Mouse (Mus musculus) neural tube, embryonic 14.5 days (tissue): ENCODE results near the gene Rad51d. TPM values are rescaled to one million over a fixed set of nuclear protein-coding genes. Genes with fewer than 3 reads are reported as not detected.

Experiments used
- ATAC-seq: fragments of 200-750 bp; cut with Nextera tagmentation; 2 replicates; pipeline ENCODE4 v1.8.0; 2017; ENCODE audit warnings: low read depth, mild to moderate bottlenecking, moderate TSS enrichment, moderate library complexity
- H3K27ac ChIP-seq: fragments of 300-500 bp; sonication (generic); 2 replicates; pipeline ENCODE4 v1.5.1; 2014; ENCODE audit warnings: low read depth, mild to moderate bottlenecking, control low read depth, low read length, moderate library complexity, mixed read lengths
- H3K27me3 ChIP-seq: fragments of 300-500 bp; sonication (generic); 2 replicates; pipeline ENCODE4 v1.6.1; 2014; ENCODE audit warnings: low read length; ENCODE audit not compliant: control insufficient read depth, insufficient read depth
- H3K36me3 ChIP-seq: fragments of 300-500 bp; sonication (generic); 2 replicates; pipeline ENCODE4 v1.6.1; 2014; ENCODE audit warnings: low read length, mixed read lengths; ENCODE audit not compliant: control insufficient read depth, insufficient read depth
- H3K4me1 ChIP-seq: fragments of 300-500 bp; sonication (generic); 2 replicates; pipeline ENCODE4 v1.6.1; 2014; ENCODE audit warnings: low read length; ENCODE audit not compliant: control insufficient read depth, insufficient read depth
- H3K4me2 ChIP-seq: fragments of 300-500 bp; sonication (generic); 2 replicates; pipeline ENCODE4 v1.6.1; 2014; ENCODE audit warnings: mild to moderate bottlenecking, low read depth, low read length, control low read depth
- H3K4me3 ChIP-seq: fragments of 300-500 bp; sonication (generic); 2 replicates; pipeline ENCODE4 v1.5.1; 2014; ENCODE audit warnings: low read depth, low read length, control low read depth, mixed read lengths
- H3K9ac ChIP-seq: fragments of 300-500 bp; sonication (generic); replicated peaks from 2 replicates; pipeline ENCODE4 v1.6.1; 2014; ENCODE audit warnings: low read depth, mild to moderate bottlenecking, control low read depth, low read length, mixed read lengths
- H3K9me3 ChIP-seq: fragments of 300-500 bp; sonication (generic); 2 replicates; pipeline ENCODE4 v1.6.1; 2016; ENCODE audit warnings: low read length; ENCODE audit not compliant: control insufficient read depth
- WGBS: fragments of 180-500 bp; shearing (Covaris S2); extraction: QIAGEN DNeasy Blood & Tissue Kit; methylation state at CpG from one replicate; pipeline ENCODE4 v1.1.7; 2014; 5-methylcytosine and 5-hydroxymethylcytosine counted together
- polyA plus RNA-seq: library from polyadenylated mRNA; unstranded; fragments of >200 nt; fragmentation: Nextera tagmentation; extraction: Ambion mirVana; gene quantifications from 2 replicates; pipeline ENCODE4 v1.2.1, GENCODE M21; 2014

The Rad51d gene
- polyA plus RNA-seq, 1 experiment from 2014 or later: 14.4 TPM

DNA sequence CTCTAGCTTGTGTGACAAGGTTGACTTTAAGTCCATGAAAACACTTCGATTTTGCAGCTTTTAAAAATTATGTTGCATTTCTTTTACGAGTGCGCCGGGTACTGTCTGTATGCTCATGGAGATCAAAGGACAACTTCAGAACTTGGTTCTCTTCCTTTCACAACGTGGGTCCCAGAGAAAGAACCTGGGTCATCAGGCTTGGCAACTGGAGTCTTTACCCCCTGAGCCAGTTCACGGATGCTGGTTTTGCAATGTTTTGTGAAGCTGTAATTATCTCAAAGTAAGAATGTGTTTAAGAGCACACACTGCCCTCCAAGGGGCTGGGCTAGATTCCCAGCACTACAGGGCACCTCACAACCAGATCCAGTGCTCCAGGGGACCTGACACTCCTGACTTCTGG, 36.3 kb downstream of the Rad51d start:
- no peak overlapping the region for H3K4me2 ChIP-seq
- H3K36me3 ChIP-seq: no peaks in the 10 kb centered on the region
- no peaks in the 10 kb centered on the region for H3K27me3 ChIP-seq
- no peaks in the 10 kb centered on the region for H3K9me3 ChIP-seq
- 89% methylated on average over 6 of the region's 6 CpGs for WGBS
- H3K4me3 ChIP-seq: no peak overlapping the region
- no peak overlapping the region for H3K27ac ChIP-seq
- ATAC-seq: no peak
- H3K9ac ChIP-seq: no peak overlapping the region
- H3K4me1 ChIP-seq: peaks cover 12% of the 10 kb centered on the region; the same call in 1 of the 2 replicates

DNA sequence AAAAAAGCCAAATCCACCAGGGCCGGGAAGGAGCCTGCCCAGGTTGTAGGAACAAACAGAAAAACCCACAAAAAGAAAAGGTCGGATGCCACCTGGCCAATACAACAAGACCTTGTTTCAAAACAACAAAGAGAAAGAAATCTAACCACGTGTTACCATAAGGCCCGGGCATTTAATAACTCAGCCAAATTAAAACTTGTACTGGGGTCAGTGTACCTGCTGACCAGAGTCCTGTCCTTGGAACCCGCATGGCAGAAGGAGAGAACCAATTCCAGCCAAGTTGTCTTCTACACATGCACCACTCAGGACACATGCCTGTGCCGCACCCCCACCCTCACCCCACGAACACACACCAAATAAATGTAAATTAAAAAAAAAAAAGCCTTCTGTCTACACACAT, 37.5 kb downstream of the Rad51d start:
- Histone ChIP-seq H3K27ac (no peak overlapping the region), H3K27me3 (no peaks in the 10 kb centered on the region), H3K4me3 (no peak overlapping the region), H3K36me3 (no peaks in the 10 kb centered on the region), H3K9ac (no peak overlapping the region), H3K4me2 (no peak overlapping the region), H3K9me3 (no peaks in the 10 kb centered on the region), H3K4me1 (peaks cover 12% of the 10 kb centered on the region; the same call in 1 of the 2 replicates)
- ATAC-seq: no peak
- 89% methylated on average over 7 of the region's 7 CpGs for WGBS

DNA sequence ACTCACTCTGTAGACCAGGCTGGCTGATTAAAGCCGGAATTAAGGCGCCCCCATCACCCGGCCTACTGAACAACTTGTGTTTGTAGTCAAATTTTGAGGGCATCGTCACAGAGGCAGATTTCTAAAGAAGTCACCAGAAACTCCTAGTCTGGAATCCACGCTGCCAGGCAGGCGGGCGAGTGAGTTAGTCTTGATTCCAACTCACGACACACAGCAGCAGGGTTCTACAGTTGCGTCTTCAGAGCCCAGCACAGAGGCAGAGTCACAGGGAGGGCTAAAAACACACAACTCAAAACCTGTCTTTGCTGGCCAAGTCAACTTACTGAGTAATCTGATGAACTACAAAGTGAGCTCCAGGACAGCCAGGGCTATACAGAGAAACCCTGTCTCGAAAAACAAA, 37.9 kb downstream of the Rad51d start:
- WGBS: 84% methylated on average over 10 of the region's 10 CpGs

DNA sequence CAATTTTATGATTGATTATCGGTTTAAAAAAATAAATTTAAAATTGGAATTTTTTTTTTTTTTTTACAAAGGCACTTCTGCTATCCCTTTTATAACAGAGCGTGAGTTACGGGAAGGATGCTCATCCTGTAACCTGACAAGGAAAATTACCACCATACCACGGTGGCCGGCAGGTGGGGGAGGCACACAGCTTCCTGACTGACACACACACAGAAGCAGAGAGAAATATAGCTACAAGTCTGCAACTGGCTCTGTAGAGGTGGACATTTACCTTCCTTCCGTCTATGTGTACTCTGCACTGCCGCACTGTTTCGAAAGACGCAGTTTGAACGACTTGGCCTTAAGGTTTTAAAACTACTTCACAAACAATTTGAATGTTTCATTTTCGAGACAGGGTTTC, 38.3 kb downstream of the Rad51d start:
- Histone ChIP-seq H3K27me3 (no peaks in the 10 kb centered on the region), H3K9me3 (no peaks in the 10 kb centered on the region), H3K4me1 (peaks cover 12% of the 10 kb centered on the region; the same call in 1 of the 2 replicates), H3K4me3 (no peak overlapping the region), H3K27ac (no peak overlapping the region), H3K4me2 (no peak overlapping the region), H3K36me3 (no peaks in the 10 kb centered on the region), H3K9ac (no peak overlapping the region)
- no peak for ATAC-seq
- WGBS: 79% methylated on average over 11 of the region's 11 CpGs

More for the DNA sequence above, 37.9 kb downstream of the Rad51d start:
- H3K4me2 ChIP-seq: no peak overlapping the region
- peaks cover 12% of the 10 kb centered on the region; the same call in 1 of the 2 replicates for H3K4me1 ChIP-seq
- H3K27ac ChIP-seq: no peak overlapping the region
- no peaks in the 10 kb centered on the region for H3K9me3 ChIP-seq
- H3K4me3 ChIP-seq: no peak overlapping the region
- no peak for ATAC-seq
- H3K9ac ChIP-seq: no peak overlapping the region
- no peaks in the 10 kb centered on the region for H3K36me3 ChIP-seq
- H3K27me3 ChIP-seq: no peaks in the 10 kb centered on the region

DNA sequence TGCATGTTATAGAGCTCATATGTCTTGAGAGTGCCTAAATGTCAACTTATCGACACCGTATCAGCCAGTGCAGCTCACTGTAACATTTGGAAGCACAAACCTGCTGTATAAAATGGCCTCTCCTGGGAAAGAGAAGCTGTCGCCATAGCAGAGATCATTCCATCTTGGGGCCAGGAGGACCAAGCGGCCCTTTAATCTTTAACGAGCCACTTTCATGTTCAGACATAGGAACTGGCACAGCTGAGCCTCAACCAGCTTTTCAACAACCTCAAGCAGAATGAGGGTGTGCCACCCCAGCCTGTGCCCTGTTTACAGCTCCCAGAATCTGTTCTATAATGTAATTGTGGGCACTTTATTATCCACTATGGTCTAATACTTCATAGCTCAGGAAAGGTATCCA, 40.2 kb downstream of the Rad51d start:
- no peak overlapping the region for H3K4me3 ChIP-seq
- WGBS: 35% methylated on average over 5 of the region's 5 CpGs
- no peak overlapping the region for H3K4me2 ChIP-seq
- no peak for ATAC-seq
- no peaks in the 10 kb centered on the region for H3K9me3 ChIP-seq
- H3K36me3 ChIP-seq: no peaks in the 10 kb centered on the region
- peaks cover 16% of the 10 kb centered on the region; the same call in 1 of the 2 replicates for H3K4me1 ChIP-seq
- H3K27me3 ChIP-seq: no peaks in the 10 kb centered on the region
- no peak overlapping the region; the same call in 1 of the 2 replicates for H3K27ac ChIP-seq
- H3K9ac ChIP-seq: no peak overlapping the region

DNA sequence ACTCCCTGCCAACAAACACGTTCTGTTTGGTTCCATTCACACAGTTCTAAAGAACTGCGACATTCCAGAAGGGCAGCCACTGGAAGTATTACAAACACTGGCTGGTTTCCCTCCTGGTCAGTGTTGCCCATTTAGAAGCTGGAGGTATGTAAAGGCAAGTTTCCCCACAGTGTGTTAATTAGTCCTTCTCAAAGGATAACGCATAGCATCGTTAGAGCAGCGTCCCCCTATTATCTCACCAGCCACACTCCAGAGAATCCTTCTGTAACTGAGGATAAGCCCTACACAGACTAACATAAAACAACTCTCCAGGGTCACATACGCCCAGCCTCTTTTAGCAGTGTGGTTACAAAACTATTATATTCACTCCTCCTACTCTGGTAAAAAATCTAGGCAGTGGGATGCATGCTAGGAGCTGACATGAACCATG, 42.8 kb downstream of the Rad51d start:
- Histone ChIP-seq H3K36me3 (no peaks in the 10 kb centered on the region), H3K4me2 (no peak overlapping the region), H3K9me3 (no peaks in the 10 kb centered on the region), H3K27me3 (no peaks in the 10 kb centered on the region), H3K9ac (no peak overlapping the region), H3K4me1 (peaks cover 18% of the 10 kb centered on the region; the same call in 1 of the 2 replicates), H3K4me3 (no peak overlapping the region), H3K27ac (no peak overlapping the region)
- ATAC-seq: no peak
- WGBS: 30% methylated on average over 6 of the region's 6 CpGs

DNA sequence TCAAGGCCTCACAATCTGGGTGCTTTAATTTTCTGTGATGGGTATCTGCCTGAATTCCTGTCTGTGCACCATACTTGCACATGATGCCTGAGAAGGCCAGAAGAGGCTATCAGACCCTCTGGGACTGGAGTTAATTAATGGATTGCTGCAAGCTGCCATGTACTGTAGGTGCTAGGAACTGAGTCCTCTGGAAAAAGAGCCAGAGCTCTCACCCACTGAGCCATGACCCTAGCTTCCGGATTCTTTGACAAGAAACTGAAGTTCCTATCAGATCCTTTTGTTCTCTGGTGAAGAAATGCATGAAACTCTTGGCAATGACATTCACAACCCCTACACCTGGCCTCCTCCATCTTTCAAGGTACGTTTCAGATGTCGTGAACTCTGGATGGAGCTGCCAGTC, 43.5 kb downstream of the Rad51d start:
- no peak for ATAC-seq
- Histone ChIP-seq H3K4me1 (peaks cover 18% of the 10 kb centered on the region; the same call in 1 of the 2 replicates), H3K9ac (no peak overlapping the region), H3K4me3 (no peak overlapping the region), H3K4me2 (no peak overlapping the region), H3K9me3 (no peaks in the 10 kb centered on the region), H3K27ac (no peak overlapping the region), H3K27me3 (no peaks in the 10 kb centered on the region), H3K36me3 (no peaks in the 10 kb centered on the region)
- WGBS: 80% methylated on average over 3 of the region's 3 CpGs

DNA sequence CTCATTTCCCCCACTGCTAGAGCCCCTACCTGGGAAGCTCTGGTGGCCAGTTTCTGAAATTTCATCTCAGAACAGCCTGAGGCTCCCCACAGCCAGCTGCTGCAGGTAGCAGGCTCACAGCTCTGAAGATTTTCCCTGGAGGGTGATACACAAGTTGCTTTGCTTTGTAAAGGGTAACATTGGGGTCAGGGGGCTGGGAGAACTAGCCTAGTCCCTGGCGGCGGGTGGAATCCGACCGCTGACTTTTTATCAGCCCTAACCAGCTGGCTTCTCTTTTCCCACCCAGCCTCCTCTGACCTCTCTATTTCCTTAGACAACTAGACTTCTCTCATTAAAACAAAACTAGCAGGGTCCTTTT, 44.4 kb downstream of the Rad51d start:
- no peak for ATAC-seq
- H3K27me3 ChIP-seq: no peaks in the 10 kb centered on the region
- H3K4me2 ChIP-seq: peak overlapping the region; percentile 29; the same call in 1 of the 2 replicates
- H3K36me3 ChIP-seq: no peaks in the 10 kb centered on the region
- no peak overlapping the region for H3K27ac ChIP-seq
- no peaks in the 10 kb centered on the region for H3K9me3 ChIP-seq
- H3K4me1 ChIP-seq: peaks cover 18% of the 10 kb centered on the region; the same call in 1 of the 2 replicates
- 11% methylated on average over 4 of the region's 4 CpGs for WGBS
- no peak overlapping the region for H3K4me3 ChIP-seq
- no peak overlapping the region for H3K9ac ChIP-seq

DNA sequence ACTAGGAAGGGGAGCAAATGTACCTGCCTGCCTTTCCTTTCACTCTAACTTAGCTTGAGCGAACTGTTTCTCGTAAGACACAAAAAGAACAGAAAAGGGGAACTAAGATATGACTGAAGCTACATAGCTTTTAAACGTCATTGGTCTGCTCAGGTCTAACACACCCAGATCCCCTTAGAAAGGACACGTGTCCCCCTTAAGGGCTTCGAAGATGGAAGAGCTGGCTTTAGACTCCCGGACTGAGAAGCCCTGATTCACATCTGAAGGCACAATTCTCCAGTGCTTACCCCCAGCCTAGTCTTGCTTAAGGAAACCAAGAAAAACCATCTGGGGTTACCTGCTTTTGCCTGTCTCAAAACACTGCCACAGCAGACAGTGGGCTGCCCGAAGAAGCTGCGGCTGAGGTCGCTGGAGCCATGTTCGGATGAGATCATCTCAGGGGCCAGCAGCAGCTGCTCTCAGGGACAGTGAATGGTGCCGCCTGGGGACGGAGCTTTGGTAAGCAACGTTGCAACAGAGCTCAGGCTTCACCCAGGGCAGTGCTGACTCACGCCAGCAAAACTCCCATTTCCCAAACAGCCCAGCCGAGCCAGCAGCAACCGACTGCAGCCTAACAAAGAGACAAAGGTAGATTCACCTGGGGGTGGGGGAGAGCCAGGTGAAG, 44.9 kb downstream of the Rad51d start:
- ATAC-seq: no peak
- H3K4me3 ChIP-seq: no peak overlapping the region
- peak overlapping the region; percentile 29; the same call in 1 of the 2 replicates for H3K4me2 ChIP-seq
- H3K27me3 ChIP-seq: no peaks in the 10 kb centered on the region
- WGBS: 28% methylated on average over 16 of the region's 16 CpGs
- H3K9ac ChIP-seq: no peak overlapping the region
- H3K4me1 ChIP-seq: peaks cover 18% of the 10 kb centered on the region; the same call in 1 of the 2 replicates
- H3K36me3 ChIP-seq: no peaks in the 10 kb centered on the region
- H3K27ac ChIP-seq: no peak overlapping the region
- no peaks in the 10 kb centered on the region for H3K9me3 ChIP-seq
